Mouse (Mus musculus) kidney, postnatal 0 days (tissue): ENCODE results near the gene Metrn. TPM values are rescaled to one million over a fixed set of nuclear protein-coding genes. Genes with fewer than 3 reads are reported as not detected.

Source experiments
- ATAC-seq: fragments of 200-750 bp; cut with Nextera tagmentation; replicated peaks from 2 replicates; pipeline ENCODE4 v1.8.0; 2017; ENCODE audit warnings: low read depth, moderate number of reproducible peaks, moderate TSS enrichment, moderate library complexity; ENCODE audit not compliant: low FRiP score
- DNase-seq: peaks from one replicate; pipeline ENCODE4 v3.0.0-alpha.2; 2016; ENCODE audit warnings: low spot score
- H3K27ac ChIP-seq: fragments of 300-500 bp; sonication (generic); 2 replicates; pipeline ENCODE4 v1.5.1; 2014; ENCODE audit warnings: mild to moderate bottlenecking
- H3K27me3 ChIP-seq: fragments of 300-500 bp; sonication (generic); 2 replicates; pipeline ENCODE4 v1.6.1; 2014; ENCODE audit warnings: low read length, mixed read lengths; ENCODE audit not compliant: insufficient read depth
- H3K36me3 ChIP-seq: fragments of 300-500 bp; sonication (generic); 2 replicates; pipeline ENCODE4 v1.6.1; 2014; ENCODE audit warnings: low read length, mixed read lengths; ENCODE audit not compliant: insufficient read depth
- H3K4me1 ChIP-seq: fragments of 300-500 bp; sonication (generic); replicated peaks from 2 replicates; pipeline ENCODE4 v1.6.1; 2014; ENCODE audit warnings: antibody characterized with exemption, low read length, mixed read lengths; ENCODE audit not compliant: insufficient read depth
- H3K4me2 ChIP-seq: fragments of 300-500 bp; sonication (generic); 2 replicates; pipeline ENCODE4 v1.6.1; 2014; ENCODE audit warnings: mild to moderate bottlenecking, low read length, moderate library complexity, mixed read lengths
- H3K4me3 ChIP-seq: fragments of 300-500 bp; sonication (generic); replicated peaks from 2 replicates; pipeline ENCODE4 v1.5.1; 2014; ENCODE audit warnings: low read depth, low read length
- H3K9ac ChIP-seq: fragments of 300-500 bp; sonication (generic); 2 replicates; pipeline ENCODE4 v1.6.1; 2014; ENCODE audit warnings: low read depth, low read length
- H3K9me3 ChIP-seq: fragments of 300-500 bp; sonication (generic); replicated peaks from 2 replicates; pipeline ENCODE4 v1.6.1; 2016; ENCODE audit warnings: low read length, inconsistent platforms, mixed read lengths
- CTCF ChIP-seq: IDR thresholded peaks from 2 replicates; pipeline ENCODE4 v1.5.1; 2016; ENCODE audit warnings: antibody characterized with exemption, low read depth, mild to moderate bottlenecking, moderate library complexity
- WGBS: fragments of 180-500 bp; shearing (Covaris S2); extraction: QIAGEN DNeasy Blood & Tissue Kit; methylation state at CpG from one replicate; pipeline ENCODE4 v1.1.7; 2014; 5-methylcytosine and 5-hydroxymethylcytosine counted together
- polyA plus RNA-seq: library from polyadenylated mRNA; unstranded; fragments of >200 nt; fragmentation: Nextera tagmentation; extraction: Ambion mirVana; gene quantifications from 2 replicates; pipeline ENCODE4 v1.2.1, GENCODE M21; 2015

The Metrn gene
- polyA plus RNA-seq, result 45.4 and 50.9 TPM in 2 replicates

DNA sequence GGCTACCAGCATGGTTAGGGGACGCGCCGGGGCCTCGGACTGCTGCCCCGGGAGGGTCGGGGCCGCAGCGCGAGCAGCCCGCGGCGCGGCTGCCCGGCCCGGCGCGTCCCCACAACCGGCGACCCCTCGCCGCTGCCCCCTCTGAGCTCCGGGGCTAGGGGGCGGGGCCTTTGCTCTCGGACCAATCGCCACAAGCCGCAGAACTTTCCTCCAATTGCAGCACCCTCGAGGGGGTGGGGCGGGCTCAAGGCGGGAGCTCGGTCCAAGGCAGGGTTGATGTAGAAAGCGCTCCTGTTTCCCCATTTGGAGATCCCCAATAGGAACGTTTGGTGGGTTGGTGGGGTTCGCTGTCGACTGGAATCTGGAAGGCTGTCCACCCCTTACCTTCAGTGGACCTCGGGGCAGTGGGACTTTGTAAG is at the start of gene Metrn:
Gene Metrn (minus strand): TSS at position 186 of the 419 bp plus-strand sequence.
- H3K4me3 ChIP-seq, result peak within 1 kb of the TSS; percentile 78
- H3K4me2 ChIP-seq, result peak within 1 kb of the TSS; percentile 87
- peak within 1 kb of the TSS; percentile 73 for H3K9ac ChIP-seq
- no peak for TF ChIP-seq CTCF
- peaks cover 26% of the 10 kb centered on the region for H3K4me1 ChIP-seq
- ATAC-seq, result peak; percentile 65
- H3K27me3 ChIP-seq, result no peaks in the 10 kb centered on the region
- 1% methylated on average over 35 of the region's 35 CpGs for WGBS
- no peak within 1 kb of the TSS; the same call in 1 of the 2 replicates for H3K27ac ChIP-seq
- no peaks in the 10 kb centered on the region for H3K36me3 ChIP-seq
- no peaks in the 10 kb centered on the region for H3K9me3 ChIP-seq
- peak; percentile 94 for DNase-seq

DNA sequence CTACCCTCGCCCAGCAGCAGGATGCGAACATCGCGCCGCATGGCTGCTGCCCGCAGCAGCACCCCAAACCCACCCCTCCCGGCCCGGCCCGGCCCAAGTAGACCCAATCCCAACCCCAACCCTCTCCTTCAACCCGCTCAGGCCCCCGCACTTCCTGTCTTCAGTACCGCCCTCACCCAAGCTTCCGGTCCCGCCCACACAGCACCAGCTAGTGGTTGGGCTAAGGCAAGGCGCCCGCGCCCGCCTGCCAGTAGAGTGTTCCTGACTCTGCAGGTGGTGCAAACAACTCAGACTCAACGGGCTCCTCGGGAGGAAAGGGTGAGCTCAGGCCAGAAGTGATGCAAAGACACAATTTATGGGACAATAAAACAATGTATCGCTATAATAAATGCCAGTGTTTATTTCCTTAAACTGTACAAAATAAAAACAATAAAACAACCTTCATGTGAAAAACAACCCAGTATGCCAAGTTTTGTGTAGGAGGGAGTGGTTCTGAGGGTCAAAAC is 47.5 kb upstream of the Metrn start, which contains the start of gene Rhot2:
Gene Rhot2 (minus strand): TSS at position 456 of the 506 bp plus-strand sequence.
- no peaks in the 10 kb centered on the region for H3K9me3 ChIP-seq
- H3K27me3 ChIP-seq, result no peaks in the 10 kb centered on the region
- peak within 1 kb of the TSS; percentile 86 for H3K4me3 ChIP-seq
- DNase-seq, result peak; percentile 97
- peak; percentile 77 for TF ChIP-seq CTCF
- WGBS, result 1% methylated on average over 21 of the region's 21 CpGs
- H3K9ac ChIP-seq, result peak within 1 kb of the TSS; percentile 84
- peak within 1 kb of the TSS; percentile 89 for H3K27ac ChIP-seq
- H3K4me1 ChIP-seq, result peaks cover 5% of the 10 kb centered on the region
- peaks cover 32% of the 10 kb centered on the region for H3K36me3 ChIP-seq
- ATAC-seq, result peak; percentile 91
- peak within 1 kb of the TSS; percentile 98 for H3K4me2 ChIP-seq

DNA sequence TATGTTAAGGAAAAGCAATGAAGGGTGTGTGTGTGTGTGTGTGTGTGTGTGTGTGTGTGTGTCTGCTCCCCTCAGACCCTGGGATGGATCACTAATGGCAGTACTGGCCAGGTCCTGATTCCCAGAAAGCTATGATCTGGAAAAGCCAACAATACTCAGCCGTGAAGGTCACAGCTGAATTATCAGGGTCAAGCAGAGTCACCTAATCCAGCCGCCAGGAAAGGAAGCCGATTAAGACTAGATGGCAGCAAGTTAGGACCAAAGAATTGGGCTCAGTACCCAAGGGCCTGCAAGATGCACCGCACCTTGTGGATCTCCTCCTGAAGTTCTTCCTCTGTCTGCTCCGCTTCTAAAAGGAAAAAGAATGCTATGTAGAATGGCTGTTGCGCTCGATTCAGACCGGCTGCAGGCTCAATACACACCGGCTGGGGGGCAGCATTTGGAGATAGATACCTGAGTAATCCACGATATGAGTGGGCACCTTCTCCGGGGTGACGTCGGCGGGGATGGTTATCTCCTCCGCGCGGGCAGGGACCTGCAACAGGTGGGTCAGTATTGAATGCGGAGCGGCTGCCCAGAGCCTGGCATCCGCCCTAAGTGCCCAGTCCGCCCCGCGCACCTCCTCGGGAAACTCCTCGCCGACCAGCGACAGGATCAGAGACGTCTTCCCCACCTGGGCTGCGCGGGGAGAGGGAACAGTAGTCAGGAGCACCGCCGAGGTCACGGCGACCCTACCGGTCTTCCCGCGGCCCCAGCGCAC is 46.9 kb upstream of the Metrn start:
- TF ChIP-seq CTCF, result no peak
- Histone ChIP-seq H3K4me1 (peaks cover 5% of the 10 kb centered on the region), H3K27ac (peak overlapping the region; percentile 89), H3K4me2 (peak overlapping the region; percentile 98), H3K27me3 (no peaks in the 10 kb centered on the region), H3K36me3 (peaks cover 38% of the 10 kb centered on the region), H3K9me3 (no peaks in the 10 kb centered on the region), H3K9ac (peak overlapping the region; percentile 84), H3K4me3 (peak overlapping the region; percentile 86)
- ATAC-seq (peak; percentile 15), DNase-seq (peak; percentile 39)
- WGBS, result 1% methylated on average over 31 of the region's 38 CpGs

DNA sequence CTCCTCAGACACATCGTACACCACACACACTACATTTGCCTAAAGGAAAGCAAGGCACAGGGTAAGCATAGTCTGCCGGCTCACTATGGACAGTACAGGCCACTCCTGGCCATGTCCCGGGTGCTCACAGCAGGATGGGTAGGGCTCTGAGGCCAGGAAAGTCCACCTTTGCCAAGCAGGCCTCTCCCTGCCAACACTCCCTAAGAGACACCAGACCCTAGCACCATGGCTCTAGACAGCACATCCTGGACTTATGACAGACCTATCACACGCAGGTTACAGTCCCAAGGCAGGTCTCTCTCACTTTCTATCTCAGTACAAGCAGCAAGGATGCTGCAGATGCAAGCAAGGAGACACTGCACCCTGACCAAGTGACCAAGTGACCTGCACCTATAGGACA is 46.2 kb upstream of the Metrn start:
- H3K36me3 ChIP-seq, result peaks cover 36% of the 10 kb centered on the region

DNA sequence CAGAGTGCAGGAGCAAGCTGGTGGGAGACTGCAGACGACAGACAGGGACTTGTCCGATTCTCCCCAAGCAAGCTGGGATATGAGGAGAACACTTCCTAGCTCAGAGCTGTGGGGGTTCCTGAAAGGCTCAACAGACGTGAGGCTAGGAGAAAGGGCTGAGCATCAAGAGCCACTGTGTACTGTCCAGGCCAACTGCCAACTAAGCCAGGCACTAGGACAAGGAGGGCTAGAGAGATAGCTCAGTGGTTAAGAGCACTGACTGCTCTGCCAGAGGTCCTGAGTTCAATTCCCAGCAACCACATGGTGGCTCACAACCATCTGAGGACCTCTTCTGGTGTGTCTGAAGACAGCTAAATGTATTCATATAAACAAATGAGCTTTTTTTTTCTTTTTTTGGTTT is 45.6 kb upstream of the Metrn start:
- no peak for DNase-seq
- no peak overlapping the region for H3K27ac ChIP-seq
- ATAC-seq, result no peak

More for the DNA sequence above, 46.2 kb upstream of the Metrn start:
- ATAC-seq (no peak), DNase-seq (no peak)
- no peak for TF ChIP-seq CTCF
- Histone ChIP-seq H3K27ac (0 out of 2 replicates have a peak overlapping the region, but pooled peaks have one; percentile 89), H3K4me1 (peaks cover 5% of the 10 kb centered on the region), H3K9me3 (no peaks in the 10 kb centered on the region), H3K9ac (peak overlapping the region; percentile 84; the same call in 1 of the 2 replicates), H3K4me2 (peak overlapping the region; percentile 98), H3K4me3 (peak overlapping the region; percentile 86; the same call in 1 of the 2 replicates), H3K27me3 (no peaks in the 10 kb centered on the region)
- 89% methylated on average over 4 of the region's 4 CpGs for WGBS

DNA sequence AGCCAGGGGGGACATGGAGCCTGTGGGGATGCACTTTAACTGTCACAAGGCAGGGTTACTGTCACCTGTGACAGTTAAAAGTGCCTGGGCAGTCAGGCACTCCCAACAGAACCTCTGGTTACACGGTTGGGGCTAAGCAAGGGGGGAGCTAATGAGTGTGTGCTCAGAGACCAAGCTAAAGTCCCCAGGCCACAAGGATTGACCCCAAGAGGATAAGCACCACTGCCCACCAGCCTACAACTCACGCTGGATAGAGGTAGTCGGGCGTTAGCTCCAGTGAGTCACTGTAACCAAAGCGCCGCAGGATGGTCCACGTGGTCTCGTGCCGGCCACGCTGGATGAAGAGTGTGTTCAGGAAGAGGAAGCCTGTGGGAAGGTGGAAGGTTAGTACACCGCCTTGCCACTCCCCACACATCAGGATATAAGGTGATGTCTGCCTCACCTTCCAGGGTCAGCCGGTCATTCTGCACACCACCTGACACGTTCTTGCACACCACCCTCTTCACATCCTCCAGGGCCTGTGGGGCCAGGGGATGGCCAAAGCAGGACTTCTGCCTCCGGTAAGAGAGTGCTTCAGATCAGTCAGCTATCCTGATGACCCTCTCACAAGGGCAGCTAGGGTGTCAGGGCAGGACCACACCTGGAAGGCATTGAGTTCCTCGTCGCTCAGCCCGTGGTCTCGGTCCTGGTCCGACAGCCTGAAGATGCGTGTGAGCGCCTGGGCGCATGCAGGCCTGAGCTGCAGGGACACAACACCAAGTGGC is 44.4 kb upstream of the Metrn start, which contains the start of gene Gm20683:
Gene Gm20683 (minus strand): TSS at position 647 of the 764 bp plus-strand sequence.
- H3K27ac ChIP-seq, result no peak within 1 kb of the TSS

More for the DNA sequence above, 45.6 kb upstream of the Metrn start:
- Histone ChIP-seq H3K4me1 (peaks cover 5% of the 10 kb centered on the region), H3K4me2 (no peak overlapping the region), H3K27me3 (no peaks in the 10 kb centered on the region), H3K36me3 (peaks cover 36% of the 10 kb centered on the region), H3K4me3 (no peak overlapping the region), H3K9ac (no peak overlapping the region), H3K9me3 (no peaks in the 10 kb centered on the region)
- WGBS, result 75% methylated on average over 3 of the region's 3 CpGs
- no peak for TF ChIP-seq CTCF

More for the DNA sequence above, 44.4 kb upstream of the Metrn start, which contains the start of gene Gm20683:
- Histone ChIP-seq H3K4me2 (no peak within 1 kb of the TSS), H3K27me3 (no peaks in the 10 kb centered on the region), H3K9me3 (no peaks in the 10 kb centered on the region), H3K4me3 (no peak within 1 kb of the TSS), H3K9ac (no peak within 1 kb of the TSS), H3K36me3 (peaks cover 36% of the 10 kb centered on the region), H3K4me1 (peaks cover 16% of the 10 kb centered on the region)
- no peak for DNase-seq
- WGBS, result 89% methylated on average over 22 of the region's 22 CpGs
- ATAC-seq, result no peak
- TF ChIP-seq CTCF, result no peak
